Mouse (Mus musculus) gastrocnemius, postnatal 4 days (tissue): Measurements from ENCODE around the gene Zyg11a. TPM values are rescaled to one million over a fixed set of nuclear protein-coding genes. Genes with fewer than 3 reads are reported as not detected.
"Not testable (repeated sequence)": the region's sequence is repeated elsewhere in the genome, so short reads cannot be mapped to it uniquely, and the experiment has no call there.

Experiments used
- DNase-seq, 2 experiments: peaks; one replicate each; pipeline ENCODE4 v3.0.0; 2021 to 2022; ENCODE audit warnings: low spot score in 2 of 2, mixed read lengths in 2 of 2
- long read RNA-seq, 2 experiments: library from polyadenylated mRNA; stranded (forward); transcript quantifications; one replicate each; pipeline ENCODE4 v2.0.0; 2021
- total RNA-seq, 2 experiments: library from RNA; stranded (reverse); gene quantifications; 2 replicates each; pipeline ENCODE4 v1.2.3; 2021

Gene Zyg11a
- not detected for total RNA-seq
- long read RNA-seq, experiment 1: 0 reads
- long read RNA-seq, experiment 2: 0 reads

DNA sequence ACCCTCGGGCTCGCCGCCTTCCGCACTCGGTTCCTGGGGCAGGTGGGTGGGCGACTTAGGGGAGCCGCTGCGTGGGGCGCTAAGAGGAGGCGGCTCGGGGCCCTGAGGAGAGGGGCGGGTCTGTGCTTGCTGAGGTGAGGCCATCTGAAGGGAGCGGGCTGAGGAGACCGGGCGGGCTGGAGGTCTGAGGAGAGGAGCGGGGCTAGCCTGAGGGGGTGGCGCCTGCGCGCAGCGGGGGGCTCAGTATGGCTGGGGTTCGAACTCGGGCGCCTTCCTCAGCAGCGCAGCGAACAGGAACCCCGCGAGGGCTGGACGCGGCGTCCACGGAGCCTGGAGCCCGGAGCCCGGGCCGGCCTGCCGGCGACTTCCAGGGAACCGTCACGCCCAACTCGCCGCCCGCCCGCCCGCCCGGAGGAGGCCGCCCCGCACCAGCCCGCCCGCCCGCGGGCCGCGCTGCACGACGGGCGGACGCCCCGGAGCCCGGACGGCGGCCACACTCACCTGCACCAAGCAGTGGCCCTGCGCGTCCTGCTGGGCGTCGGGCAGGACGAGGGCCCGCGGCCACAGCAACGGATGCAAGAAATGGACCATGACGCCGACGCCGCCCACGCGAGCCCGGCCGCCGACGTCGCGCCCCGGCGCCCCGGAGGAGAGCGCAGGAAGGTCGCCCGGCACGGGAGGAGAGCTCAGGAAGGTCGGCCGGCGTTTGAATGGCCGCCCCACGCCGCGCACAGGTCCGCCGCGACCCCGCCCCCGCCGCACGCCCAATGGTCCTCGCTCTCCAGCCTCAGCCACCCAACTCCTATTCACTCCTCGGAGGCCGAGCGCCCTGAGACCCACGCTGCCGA is at the start of gene Zyg11a:
Gene Zyg11a, minus strand, starts transcription at position 717 of the 848 bp plus-strand sequence.
- peak in 1 of 2 experiments; percentile 9 for DNase-seq

DNA sequence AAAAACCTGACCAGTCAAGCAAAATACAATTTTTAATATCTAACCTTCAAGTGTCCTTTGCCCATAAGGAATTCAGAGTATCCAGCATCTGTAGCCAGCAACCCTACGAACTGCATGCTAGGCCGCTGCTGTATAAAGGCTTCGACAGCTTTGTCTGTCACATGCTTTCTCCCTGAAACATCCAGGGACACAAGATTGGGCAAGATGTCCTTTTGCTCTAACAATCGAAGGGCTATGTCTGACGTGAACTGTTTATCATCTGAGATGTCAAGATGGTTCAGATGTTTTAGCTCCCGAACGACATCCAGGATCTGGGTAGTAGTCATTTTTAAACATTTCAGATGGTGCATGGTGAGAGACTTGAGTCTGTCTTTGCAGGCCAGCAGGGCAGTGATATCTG is 47.9 kb upstream of the Zyg11a start:
- no peak for DNase-seq

DNA sequence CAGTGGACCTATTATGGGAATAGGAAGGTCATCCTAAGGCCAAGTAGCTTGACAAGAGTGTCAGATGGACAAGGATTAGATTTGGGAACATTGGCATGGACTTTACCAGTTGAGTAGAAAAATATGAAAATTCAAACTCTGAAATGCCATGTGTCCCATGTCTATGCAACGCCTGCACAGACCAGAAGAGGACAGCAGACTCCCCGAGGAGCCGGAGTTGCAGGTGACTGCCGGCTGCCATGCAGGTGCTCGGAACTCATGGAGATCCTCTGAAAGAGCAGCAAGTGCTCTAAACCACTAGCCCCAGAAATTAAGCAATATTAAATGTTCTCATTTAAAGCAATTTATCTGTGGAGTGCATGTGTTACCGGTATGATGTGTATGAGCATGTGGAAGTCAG is 35.5 kb upstream of the Zyg11a start:
- DNase-seq: no peak

DNA sequence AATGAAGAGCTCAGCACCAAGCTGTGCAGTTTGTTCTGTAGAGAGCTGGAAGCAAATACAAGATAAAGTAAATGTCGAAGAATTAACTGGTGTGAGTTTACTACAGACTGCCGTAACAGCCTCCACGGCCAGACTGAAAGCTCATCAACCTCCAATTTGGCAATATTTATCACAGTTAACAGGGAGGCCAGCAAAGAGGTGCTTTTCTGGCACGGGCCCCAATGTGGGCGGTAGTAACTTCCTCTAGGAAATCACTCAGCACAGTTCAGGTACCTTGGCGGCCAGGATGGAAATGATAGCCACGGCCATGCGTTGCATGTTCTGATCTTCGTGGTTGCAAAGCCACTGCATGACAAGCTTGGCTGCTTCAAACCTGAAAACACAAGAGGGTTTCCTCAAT is 32.7 kb upstream of the Zyg11a start:
- no peak for DNase-seq

DNA sequence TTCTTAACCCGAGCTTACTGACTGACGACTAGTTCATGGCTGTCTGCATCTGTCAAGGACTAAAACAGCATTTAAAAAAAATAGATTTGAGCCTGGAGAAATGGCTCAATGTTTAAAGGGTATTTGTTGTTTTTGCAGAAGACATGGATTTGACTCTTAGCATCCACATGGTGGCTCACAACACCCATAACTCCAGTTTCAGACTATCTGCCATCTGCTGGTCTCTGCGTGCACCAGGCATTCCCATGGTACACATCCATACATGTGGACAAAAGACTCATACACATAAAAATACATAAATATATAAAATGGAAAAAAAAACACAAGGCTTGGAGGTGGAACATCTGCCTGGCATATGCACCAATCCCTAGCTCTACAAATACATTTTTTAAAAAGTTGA is 31.5 kb upstream of the Zyg11a start:
- no peak for DNase-seq

DNA sequence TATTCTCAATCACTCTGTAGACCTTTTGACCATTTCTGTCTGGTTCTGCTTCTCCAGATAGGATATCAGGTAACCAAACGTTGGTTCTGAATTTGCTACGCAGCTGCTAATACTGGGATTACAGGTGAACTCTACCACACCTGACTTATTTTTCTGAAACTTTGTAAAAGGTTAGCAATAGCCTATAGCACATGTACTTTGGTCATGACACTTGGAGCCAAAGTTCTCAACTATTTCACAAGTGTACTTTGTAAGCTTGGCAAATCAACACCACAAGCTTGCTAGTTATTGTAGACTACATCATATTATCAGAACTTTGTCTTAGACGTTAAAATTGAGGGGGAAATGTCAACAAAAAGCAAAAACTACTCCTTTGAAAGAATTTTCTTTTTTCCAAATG is 15.8 kb upstream of the Zyg11a start:
- no peak for DNase-seq

DNA sequence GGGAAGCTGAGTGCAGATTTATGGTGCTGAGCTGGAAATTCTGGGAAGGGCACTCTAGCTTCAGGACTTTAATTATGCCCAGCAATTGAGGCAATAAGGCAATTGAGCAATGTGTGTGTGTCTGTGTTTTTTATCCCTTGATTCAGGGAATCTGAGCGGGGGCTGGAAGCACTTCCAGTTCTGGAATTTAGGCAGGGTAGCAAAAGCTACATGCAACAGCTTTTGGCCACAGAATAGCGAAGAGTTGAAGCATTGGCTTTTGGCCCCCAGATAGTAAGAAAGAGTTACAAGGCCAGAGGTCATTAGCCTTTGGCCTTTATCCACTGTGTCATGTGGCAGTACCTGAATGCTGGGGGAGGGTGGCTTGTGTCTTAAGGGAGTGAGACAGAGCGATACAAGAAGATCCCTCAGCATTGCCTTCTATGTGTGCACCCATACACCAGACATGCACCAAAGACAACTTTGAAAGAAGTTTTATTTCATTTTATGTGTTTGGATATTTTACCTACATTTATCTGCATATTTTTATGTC is 7.6 kb upstream of the Zyg11a start:
- no peak for DNase-seq

DNA sequence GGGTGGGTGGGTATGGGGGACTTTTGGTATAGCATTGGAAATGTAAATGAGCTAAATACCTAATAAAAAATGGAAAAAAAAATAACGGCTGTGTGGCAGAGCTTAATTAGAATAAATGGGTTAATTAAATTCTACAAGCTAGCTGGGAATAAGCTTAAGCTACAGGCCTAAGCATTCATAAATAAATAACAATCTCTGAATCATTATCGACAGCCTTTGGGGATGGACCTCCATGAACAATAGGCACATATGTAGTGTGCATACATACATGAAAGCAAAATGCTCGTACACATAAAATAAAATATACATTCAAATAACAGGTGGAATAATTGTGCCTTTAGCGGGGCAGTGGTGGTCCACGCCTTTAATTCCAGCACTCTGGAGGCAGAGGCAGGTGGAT is 4.7 kb upstream of the Zyg11a start:
- DNase-seq: no peak

DNA sequence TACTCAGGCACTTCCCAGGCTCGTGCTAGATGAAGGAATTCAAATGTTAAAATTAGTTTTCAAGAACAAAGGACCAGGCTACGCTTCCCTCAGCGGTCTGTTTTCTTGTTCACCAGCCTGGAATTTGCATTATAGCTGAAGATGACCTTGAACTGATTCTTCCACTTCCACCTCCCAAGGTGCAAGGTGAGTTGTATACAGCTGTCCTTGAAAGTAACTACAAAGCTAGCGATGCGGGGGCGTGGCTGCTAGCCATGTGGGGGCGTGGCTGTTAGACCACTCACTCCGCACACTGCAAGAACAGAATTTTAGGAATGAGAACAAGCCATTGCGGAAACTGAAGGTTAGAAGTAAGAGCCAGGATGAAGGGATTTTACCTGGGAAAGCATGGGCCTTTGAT is 1.2 kb upstream of the Zyg11a start:
- DNase-seq: no peak

DNA sequence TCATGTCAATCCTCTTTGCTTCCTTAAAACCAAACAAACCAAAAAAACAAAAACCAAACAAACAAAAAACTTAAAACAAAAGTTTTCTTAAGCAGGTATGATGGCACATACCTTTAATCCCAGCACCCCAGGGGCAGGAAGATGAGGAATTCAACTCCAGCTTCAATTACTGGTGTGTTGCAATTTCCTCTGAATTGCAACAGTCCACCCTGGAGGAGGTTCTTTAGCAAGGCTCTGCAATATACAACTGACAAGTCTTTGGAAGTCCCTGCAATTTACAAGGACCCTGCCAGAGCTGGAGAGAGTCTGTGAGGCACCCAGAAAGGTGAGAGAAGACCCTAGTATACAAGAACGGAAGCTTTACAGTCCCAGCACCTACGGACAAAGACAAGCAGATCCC is 4.8 kb downstream of the Zyg11a start:
- no peak for DNase-seq

DNA sequence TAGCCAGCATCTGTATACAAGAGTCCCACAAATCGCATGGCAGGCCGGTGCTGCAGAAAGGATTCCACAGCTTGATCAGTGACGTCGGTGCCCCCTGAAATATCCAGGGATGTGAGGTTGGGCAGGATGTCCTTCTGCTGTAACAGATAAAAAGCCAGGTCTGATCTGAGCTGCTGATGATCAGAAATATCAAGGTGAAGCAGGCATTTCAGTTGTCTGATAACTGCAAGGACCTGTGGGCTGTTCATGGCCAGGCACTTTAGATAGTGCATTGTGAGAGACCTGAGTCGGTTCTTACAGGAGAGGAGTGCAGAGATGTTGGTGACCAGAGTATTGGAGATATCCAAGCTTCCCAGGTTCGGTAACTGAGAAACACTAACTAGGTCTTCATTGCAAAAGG is 13.2 kb downstream of the Zyg11a start:
- no peak for DNase-seq

DNA sequence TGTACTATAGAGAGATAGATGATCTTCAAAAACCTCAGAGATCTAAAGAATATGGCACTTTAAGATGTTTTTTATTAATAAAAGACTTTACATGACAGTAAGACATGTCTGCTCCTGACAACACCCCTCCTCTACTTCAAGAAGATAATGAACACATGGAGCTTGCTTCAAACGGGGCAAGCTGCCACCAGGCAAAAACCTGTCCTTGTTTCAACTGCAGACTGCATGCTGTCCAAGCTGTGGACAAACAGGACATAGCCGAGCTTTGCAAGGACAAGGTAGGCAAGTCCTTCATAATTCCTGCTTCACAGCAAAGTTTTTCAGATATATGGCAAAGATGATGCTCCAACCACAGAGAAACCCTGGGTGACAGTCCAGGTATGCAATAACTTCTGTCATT is 18.6 kb downstream of the Zyg11a start:
- DNase-seq: no peak

DNA sequence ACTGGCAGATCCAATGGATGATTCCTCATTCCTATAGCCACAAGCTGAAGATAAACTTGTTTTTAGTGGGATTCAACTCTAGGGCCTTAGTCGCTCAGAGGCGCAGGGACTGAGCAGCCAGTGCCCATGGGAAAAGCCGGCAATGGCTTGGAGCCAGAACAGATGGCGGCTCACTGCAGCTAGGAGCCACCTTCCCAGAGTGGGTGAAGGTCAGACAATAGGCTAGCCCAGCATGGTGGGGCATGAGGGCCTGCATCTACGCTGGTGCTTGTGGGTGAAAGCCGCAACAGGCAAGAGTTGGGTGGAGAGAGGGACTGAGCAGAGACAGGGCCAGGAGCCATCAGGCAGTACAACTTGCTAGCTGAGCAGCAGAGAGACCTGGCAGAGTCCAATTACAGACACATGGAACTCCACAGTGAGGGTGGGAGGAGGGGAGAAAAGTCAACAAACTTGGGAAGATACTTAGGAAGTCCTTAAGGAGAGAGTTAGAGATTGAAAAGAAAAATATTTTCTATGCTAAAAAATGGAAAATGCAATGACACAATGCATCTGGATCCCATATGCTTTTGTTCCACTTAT is 21.5 kb downstream of the Zyg11a start:
- DNase-seq: peak in 1 of 2 experiments; percentile 14

DNA sequence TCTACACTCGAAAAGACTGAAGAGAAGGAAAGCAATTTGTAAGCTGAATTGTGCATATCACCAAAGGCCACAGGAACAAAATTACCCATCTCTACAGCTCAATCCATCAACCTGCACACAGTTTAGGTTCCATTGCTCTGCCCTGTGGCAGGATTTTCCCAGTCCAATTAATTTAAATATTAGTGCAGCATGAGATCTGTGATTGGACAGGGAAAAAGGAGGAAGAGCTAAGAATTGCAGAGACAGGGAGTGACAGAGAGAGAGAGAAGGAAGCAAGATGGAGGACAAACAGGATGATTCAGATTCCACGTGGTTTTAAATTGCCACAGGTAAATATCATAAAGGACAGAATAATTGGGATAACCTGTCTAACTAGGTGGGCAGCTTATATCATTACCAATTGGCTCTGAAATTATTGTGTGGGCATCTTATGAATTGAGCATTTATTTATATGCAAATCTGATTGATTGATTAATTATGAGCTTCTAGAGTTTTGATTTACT is 25.0 kb downstream of the Zyg11a start:
- DNase-seq: no peak

DNA sequence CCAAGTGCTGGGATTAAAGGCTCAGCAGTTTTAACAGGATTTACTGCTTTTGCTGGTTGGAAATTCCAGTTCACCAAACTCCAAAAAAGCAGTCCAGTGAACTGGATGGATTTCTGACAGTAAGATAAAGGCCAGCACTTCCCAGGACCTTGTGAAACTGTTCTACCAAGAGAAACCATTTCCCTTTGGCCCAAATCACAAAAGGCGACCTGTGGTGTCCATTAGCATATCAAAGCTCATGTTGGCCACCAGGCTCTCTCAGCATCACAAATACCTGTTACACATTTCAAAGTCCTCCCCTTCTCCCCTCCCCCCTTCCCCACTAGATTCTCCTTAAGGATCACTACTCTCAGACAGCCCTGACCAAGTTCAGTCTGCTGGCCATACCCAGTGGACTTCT is 35.6 kb downstream of the Zyg11a start:
- DNase-seq: no peak

DNA sequence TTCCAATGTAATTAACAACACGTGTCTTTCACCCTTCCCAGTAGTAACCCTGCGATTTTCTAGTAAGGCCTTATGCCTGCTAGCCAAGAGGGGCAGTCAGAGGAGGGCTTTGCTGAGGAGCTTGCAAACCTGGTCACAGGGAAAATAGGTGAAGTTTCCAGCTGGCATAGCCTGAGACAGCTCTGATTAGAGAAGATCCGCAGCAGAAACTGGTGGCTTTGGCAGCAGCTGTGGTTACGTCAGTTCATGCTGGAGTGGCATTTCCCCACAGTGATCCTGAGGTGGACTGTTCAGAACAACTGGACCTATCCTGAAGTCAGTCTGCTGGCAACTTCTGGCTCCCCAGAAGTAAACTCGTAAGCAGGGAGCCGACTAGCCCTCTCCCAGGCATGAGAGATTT is 49.8 kb downstream of the Zyg11a start:
- no peak for DNase-seq

DNA sequence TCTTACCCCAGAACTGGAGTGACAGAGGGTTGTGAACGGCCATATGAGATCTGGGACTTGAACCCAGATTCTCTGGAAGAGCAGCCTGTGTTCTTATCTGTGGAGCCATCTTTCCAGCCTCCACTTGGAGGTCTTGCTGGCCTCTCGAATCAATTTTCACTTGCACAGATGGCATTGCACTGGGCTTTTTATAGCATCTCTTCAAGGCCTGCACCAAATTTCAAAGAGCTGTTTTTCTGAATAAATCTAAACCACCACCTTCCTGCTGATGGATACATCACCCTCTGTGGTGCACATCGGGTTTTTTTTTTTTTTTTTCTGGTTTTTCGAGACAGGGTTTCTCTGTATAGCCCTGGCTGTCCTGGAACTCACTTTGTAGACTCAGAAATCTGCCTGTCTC is 51.0 kb downstream of the Zyg11a start:
- no peak for DNase-seq

DNA sequence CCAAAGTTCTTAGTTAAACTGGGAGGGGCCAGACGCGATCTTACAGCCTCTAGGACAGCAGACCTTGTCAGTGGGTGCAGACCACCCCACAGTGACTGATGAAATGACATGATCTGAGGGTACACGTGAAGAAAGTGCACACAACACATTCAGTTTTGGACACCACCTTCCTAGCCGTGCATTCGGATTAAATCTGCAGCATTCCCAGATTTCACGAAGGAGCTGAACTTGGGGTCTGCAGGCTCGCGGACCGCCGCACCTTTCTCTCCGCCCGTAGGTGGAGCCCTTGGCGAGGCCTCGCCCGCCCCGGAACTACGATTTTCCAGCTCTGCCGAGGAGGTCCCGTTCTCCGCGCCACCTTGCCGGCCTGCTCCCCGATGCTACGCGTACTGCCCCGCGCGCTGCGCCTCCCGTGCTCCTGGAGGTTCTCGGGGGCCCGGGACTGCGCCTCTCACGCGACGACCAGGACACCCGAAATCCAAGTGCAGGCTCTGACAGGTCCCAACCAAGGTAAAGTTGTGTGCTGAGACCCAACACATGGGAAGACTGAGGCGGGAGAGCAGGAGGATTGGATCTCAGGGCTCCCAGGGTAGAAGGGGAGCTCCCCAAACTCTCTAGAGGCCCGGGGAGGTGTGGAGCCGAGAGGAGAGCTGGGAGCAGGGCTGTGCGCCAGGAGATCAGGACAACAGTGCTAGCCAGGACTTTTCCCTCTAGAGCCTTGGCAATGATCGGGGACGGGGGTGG is 52.5 kb downstream of the Zyg11a start, which contains the start of gene Echdc2:
Gene Echdc2, plus strand, starts transcription at position 286 of the 744 bp plus-strand sequence.
- peak; percentile 22 to 33 for DNase-seq

DNA sequence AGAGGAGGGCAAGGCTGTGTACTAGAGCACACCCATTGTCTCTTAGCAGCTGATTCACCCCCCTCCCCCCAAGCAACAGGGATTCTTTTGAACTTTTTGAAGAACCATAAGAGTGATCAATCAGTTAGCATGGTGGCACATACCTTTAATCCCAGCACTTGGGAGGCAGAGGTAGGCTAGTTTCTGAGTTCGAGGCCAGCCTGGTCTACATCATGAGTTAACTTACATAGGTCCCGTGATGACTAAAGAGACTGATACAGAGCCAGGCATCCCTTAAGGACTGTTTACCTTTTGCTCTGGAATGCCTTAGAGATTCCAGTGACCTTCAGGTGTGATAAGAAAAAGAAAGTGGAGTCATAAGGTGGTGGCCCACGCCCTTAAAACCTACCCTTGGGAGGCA is 54.6 kb downstream of the Zyg11a start:
- no peak for DNase-seq

DNA sequence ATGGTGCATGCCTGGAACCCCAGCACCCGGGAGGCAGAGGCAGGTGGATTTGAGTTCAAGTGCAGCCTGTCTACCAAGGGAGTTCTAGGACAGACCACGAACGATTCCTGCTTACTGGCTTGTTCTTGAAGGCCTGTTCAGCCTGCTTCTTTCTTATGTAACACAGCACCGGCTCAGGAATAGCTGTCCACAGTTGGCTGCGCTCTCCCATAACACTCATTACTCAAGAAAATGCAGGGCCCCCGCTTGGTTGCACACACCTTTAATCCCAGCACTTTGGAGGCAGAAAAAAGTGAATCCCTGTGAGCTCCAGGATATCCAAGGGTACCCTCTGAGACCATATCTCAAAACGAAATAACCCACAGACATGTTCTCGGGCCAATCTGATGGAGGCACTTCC is 55.9 kb downstream of the Zyg11a start:
- no peak for DNase-seq

DNA sequence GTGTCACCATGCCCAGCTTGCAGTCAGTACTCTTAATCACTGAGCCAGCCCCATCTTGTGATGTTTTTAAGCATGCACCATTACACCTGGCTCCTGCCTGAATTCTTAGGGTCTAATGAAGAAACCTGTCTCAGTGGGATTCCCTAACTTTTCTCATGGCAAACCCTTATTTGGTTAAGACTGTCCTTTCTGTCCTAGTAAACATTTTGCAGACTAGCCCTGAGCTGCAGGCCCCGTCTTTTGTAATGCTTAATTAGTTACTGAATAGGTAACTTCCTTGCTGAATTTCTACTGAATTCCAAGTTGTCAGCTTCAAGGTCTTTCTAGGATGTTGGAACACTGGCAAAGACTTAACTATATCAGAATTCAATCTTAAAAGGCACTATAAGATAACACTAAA is 62.7 kb downstream of the Zyg11a start:
- DNase-seq: not testable (repeated sequence)

DNA sequence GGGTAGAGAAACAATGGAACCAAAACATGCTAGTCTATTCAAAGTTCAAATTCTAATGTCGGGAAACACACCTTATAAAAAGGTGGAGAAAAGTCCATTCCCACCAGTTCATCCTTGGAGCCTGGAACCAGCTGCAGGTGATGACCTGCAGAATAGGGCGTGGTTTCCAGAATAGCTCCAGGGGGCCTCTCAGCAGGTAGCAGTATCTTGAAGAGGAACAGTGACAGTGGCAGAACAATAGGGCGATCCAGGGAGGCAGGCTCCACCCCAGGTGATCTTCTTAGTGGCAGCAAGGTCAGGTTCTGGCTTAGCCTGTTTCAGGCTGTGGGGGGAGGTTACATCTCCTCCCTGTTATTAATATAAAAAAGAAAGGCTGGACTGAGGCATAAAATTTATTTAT is 72.3 kb downstream of the Zyg11a start:
- not testable (repeated sequence) for DNase-seq
